Mouse (Mus musculus) bone marrow macrophage, adult 2 months (primary cell): ENCODE results near the gene Ears2. TPM values are rescaled to one million over a fixed set of nuclear protein-coding genes. Genes with fewer than 3 reads are reported as not detected.

Source experiments
- H3K27ac ChIP-seq: 2 replicates; pipeline ENCODE4 v1.5.1; 2012; ENCODE audit warnings: low read depth, low read length; ENCODE audit not compliant: insufficient read depth
- H3K4me1 ChIP-seq: 2 replicates; pipeline ENCODE4 v1.6.1; 2012; ENCODE audit warnings: low read length; ENCODE audit not compliant: control insufficient read depth, insufficient read depth
- H3K4me3 ChIP-seq: 2 replicates; pipeline ENCODE4 v1.5.1; 2012; ENCODE audit warnings: mild to moderate bottlenecking, low read length, moderate library complexity; ENCODE audit not compliant: insufficient read depth
- CTCF ChIP-seq: IDR thresholded peaks from 2 replicates; pipeline ENCODE4 v1.5.1; 2012; ENCODE audit warnings: low read depth, mild to moderate bottlenecking, low read length, moderate library complexity
- POLR2A ChIP-seq: IDR thresholded peaks from 2 replicates; pipeline ENCODE4 v1.6.1; 2012; ENCODE audit warnings: mild to moderate bottlenecking, low read depth, low read length, borderline replicate concordance
- polyA plus RNA-seq: library from polyadenylated mRNA; stranded (reverse); fragments of >200 nt; gene quantifications from 2 replicates; pipeline ENCODE4 v1.2.4, GENCODE M21; 2012; ENCODE audit not compliant: missing spikeins, insufficient read depth, insufficient read length

The Ears2 gene
- polyA plus RNA-seq, 1 experiment, result 1.5 TPM

- peaks cover 9% of the 10 kb centered on the region for H3K4me1 ChIP-seq
- TF ChIP-seq CTCF (no peak), POLR2A (no peak)
- no peak overlapping the region for H3K27ac ChIP-seq
- no peak overlapping the region for H3K4me3 ChIP-seq
Measured at GRCm38 (mm10) chr7:122045711-122046110, 21.4 kb downstream of the Ears2 start.

- Histone ChIP-seq H3K4me1 (peaks cover 9% of the 10 kb centered on the region), H3K27ac (no peak overlapping the region), H3K4me3 (no peak overlapping the region)
- no peak for TF ChIP-seq CTCF
- no peak for TF ChIP-seq POLR2A
Measured at GRCm38 (mm10) chr7:122045181-122045634, 21.9 kb downstream of the Ears2 start.

GRCm38 (mm10) chr7:122044106-122044505 lies 23.0 kb downstream of the Ears2 start:
- Histone ChIP-seq H3K4me3 (no peak overlapping the region), H3K4me1 (peaks cover 9% of the 10 kb centered on the region), H3K27ac (no peak overlapping the region)
- no peak for TF ChIP-seq POLR2A
- TF ChIP-seq CTCF, result no peak

- TF ChIP-seq CTCF, result no peak
- no peak for TF ChIP-seq POLR2A
- Histone ChIP-seq H3K27ac (no peak overlapping the region), H3K4me1 (peaks cover 10% of the 10 kb centered on the region), H3K4me3 (no peak overlapping the region)
Measured at GRCm38 (mm10) chr7:122034348-122034747, 32.7 kb downstream of the Ears2 start.

- Histone ChIP-seq H3K4me1 (peaks cover 10% of the 10 kb centered on the region), H3K4me3 (no peak overlapping the region), H3K27ac (no peak overlapping the region)
- TF ChIP-seq POLR2A (no peak), CTCF (no peak)
Measured at GRCm38 (mm10) chr7:122033371-122033770, 33.7 kb downstream of the Ears2 start.

GRCm38 (mm10) chr7:122022131-122022530 lies 44.9 kb downstream of the Ears2 start:
- TF ChIP-seq POLR2A, result no peak
- TF ChIP-seq CTCF, result no peak
- Histone ChIP-seq H3K4me1 (peaks cover 22% of the 10 kb centered on the region), H3K27ac (no peak overlapping the region), H3K4me3 (no peak overlapping the region)

- H3K27ac ChIP-seq, result peak within 1 kb of the TSS; percentile 44
- no peak for TF ChIP-seq POLR2A
- TF ChIP-seq CTCF, result no peak
- peaks cover 34% of the 10 kb centered on the region for H3K4me1 ChIP-seq
- H3K4me3 ChIP-seq, result peak within 1 kb of the TSS; percentile 93
Measured at GRCm38 (mm10) chr7:122020667-122021354, 46.3 kb downstream of the Ears2 start, which contains the start of gene Gga2. Gene Gga2, minus strand, starts transcription at chr7:122021222.

GRCm38 (mm10) chr7:122020273-122020666 lies 46.8 kb downstream of the Ears2 start:
- peak overlapping the region; percentile 93 for H3K4me3 ChIP-seq
- no peak overlapping the region for H3K27ac ChIP-seq
- peaks cover 34% of the 10 kb centered on the region for H3K4me1 ChIP-seq
- TF ChIP-seq CTCF (no peak), POLR2A (no peak)

GRCm38 (mm10) chr7:122018978-122019377 lies 48.1 kb downstream of the Ears2 start:
- H3K4me1 ChIP-seq, result peaks cover 34% of the 10 kb centered on the region
- H3K27ac ChIP-seq, result no peak overlapping the region
- no peak overlapping the region for H3K4me3 ChIP-seq
- TF ChIP-seq CTCF (no peak), POLR2A (no peak)

- Histone ChIP-seq H3K4me1 (peaks cover 34% of the 10 kb centered on the region), H3K27ac (no peak overlapping the region), H3K4me3 (no peak overlapping the region)
- TF ChIP-seq CTCF (no peak), POLR2A (no peak)
Measured at GRCm38 (mm10) chr7:122018247-122018646, 48.8 kb downstream of the Ears2 start.
